Mouse (Mus musculus) activated CD4-positive, CD25-positive, alpha-beta regulatory T cell, adult 4 months (primary cell): ENCODE measurements around the gene Lalba. TPM values are rescaled to one million over a fixed set of nuclear protein-coding genes. Genes with fewer than 3 reads are reported as not detected.
"Not testable (repeated sequence)": the region's sequence is repeated elsewhere in the genome, so short reads cannot be mapped to it uniquely, and the experiment has no call there.

ENCODE experiments used
- ATAC-seq: one replicate; pipeline ENCODE4 v1.8.0; 2017
- polyA plus RNA-seq, 2 experiments: library from polyadenylated mRNA; unstranded; fragments of 100-300 nt; shearing (Covaris generic); gene quantifications; one replicate each; pipeline ENCODE4 v1.2.1; 2017

The Lalba gene
- not detected for polyA plus RNA-seq

DNA sequence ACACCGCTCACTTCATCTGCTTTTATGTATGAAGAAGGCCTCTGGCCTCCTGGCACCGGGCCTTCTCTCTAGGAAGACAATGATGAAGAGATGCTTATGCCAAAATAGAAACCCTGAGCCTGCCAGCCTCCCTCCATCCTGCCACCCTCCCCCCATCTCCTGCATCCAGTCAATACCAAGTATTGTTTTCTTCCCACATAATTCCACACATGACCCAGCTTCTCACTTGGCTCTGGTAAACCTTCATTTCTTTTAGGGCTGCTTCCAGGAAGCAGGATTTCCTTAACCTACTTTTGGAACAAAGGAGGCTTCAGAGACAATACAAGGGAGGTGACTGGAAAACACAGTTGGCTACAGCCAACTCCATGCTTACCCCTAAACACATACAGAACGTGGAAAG, at the start of gene Lalba:
Gene Lalba, minus strand, starts transcription at position 21 of the 400 bp plus-strand sequence.
- no peak for ATAC-seq

DNA sequence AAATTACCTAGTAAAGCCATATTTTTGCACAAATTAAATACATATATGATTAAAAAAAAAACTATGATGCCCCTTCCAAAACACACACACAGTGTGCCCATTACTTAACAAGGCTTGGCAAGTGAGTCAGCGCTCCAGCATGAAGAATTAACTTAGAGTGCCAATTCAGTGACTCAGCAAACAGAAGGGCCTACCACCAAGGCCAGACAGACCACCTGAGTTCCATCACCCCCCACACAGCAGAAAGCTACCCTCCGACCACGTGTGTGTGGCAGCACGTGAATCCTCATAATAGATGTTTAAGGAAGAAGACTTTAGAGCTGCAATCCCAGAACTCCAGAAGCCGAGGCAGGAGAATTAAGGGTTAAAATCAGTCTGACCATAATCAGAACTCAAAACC, 49.8 kb upstream of the Lalba start:
- ATAC-seq: no peak

DNA sequence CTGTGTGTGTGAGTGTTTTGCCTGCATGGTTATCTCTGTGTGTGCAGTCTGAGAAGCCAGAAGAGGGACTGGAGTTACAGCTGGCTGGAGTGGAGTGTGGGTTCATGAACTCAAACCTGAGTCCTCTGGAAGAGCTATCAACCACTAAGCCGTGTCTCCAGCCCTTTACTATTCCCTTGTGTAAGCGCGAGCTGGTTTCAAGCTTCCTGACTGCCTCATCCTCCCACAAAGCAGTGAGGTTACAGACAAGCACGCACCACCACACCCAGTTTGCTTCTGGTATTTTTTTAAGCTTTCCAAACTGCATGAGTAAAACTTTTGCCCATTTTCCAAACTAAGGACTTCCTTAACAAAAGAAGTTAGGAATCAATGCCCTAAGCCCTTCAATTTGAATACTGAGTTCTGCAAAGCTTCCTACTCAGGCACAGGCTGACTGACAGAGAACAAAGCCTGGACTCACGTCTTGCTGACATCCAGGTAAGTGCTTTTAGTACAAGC, 45.6 kb upstream of the Lalba start:
- no peak for ATAC-seq

DNA sequence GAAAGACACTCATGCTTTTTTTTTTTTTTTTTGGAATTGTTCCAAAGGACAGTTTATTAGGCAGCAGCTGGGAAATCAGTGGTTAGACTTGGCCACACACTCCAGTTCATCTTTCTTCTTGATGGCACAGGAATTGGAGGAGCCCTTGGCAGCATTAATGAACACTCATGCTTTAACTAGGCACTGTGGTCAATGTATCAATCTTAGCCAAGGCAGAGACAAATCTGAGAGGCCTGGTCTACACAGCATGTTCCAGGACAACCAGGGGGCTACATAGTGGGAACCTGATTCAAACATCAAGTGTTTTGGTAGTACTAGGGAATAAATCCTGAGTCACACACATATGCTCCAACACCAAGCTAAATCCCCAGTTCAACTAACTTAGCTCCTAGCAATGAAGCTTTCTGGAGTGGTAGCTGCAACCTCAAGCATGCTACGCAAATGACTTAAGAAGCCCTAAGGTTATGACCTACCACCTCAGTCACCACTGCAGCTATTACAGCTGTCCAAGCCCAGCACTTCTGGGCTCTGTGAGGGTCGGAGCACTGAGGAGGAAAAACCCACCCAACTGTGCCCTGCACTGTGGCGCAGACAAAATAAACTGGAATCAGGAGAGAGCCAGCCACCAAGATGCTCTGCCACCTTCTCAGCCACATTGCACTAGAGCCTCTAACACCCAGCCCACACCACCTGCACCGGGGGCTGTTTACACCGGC, 44.7 kb upstream of the Lalba start:
- no peak for ATAC-seq

DNA sequence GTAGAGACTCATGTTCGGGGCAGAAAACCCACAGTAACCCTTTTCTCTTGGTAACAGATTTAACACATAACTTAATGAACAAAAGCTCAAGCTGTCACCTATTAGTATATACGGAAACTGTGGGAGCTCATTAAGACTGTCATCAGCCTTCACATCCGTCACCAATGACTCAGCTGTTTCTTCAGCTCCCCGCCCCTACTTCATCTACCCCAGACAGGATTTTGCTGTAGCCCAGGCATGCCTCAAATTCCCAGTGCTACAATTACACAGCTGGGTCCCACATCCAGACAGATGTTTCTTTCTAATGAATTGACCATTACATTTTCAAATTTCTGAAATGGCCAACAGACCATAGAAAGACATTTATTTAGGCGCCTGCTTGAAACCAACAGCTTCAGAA, 43.5 kb upstream of the Lalba start:
- no peak for ATAC-seq

DNA sequence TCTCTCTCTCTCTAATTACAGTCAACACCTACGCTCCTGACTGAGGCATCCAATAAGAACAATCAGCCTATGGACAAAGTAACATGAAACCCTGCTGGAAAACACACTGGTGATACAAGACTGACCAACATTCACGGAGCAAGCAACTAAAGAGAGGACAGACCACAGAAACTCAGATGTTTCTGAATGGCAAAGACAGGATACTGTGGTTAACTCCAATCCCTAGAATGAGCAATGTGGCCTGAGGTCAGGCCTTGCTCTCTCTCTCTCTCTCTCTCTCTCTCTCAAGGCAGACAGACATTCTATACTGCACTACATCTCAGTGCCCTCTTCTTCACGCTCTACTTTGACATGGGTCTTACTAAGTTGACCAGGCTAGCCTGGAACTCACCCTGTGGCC, 38.7 kb upstream of the Lalba start:
- no peak for ATAC-seq

DNA sequence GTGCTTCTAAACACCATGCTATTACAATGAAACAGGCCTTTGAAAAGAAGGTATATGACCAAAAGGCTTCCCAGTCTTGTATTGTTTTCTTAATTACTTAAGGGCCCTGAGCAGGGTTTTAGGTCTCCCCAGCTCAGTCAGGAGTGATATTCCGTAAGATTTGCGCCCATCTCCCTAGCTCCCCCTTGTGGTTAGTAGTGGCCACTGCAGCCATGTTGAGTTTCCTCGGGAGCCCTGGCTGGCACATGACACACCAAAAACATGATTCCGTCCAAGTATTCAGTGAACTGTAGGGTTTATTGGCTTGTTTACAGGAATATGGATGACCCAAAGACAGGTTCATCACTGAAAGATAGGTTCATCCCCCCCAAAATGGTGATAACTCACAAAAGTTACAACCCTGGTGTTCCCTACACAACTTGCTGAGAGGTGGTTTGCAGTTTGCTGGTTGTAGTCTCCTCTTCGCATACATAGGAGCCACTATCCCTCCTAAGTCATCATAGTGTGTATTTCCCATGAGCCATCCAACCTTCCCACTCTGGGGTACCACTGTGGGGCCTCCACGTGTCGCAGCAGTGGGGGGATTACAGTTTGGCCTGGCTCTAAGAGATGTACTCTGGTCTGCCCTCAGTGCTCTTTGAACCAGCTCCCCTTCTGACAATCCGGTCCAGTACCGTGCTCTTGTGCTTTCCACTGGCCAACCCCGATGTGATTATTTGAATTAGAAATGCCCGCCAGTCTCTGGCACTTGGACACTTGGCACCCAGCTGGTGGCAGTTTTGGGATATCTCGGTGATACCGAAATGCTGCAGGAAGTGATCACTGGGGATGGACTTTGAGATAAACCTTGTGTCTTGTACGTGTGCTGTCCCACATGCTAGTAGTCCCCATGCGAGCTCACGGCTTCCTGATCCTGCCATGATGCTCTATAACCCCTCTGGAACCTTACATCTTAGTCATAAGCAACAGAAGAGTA, 35.1 kb upstream of the Lalba start:
- no peak for ATAC-seq

DNA sequence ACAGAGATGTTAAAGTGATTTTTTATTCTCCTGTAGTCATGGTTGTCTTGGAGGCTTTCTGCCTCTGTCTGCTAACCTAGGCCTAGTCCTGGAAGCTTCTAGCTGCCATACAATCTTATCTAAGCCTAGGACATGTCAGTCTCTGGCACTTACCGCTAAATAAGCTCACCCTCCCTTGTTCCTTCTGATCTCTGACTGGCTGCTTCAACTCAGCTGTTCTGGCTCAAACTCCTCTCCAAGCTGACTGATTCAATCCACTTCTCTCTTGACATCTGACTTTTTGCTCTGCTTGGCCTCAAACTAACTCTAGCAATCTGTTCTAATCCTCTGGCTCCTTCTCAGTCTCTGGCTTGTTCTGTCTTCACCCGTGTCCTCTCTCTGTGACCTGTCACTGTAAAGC, 32.3 kb upstream of the Lalba start:
- ATAC-seq: not testable (repeated sequence)

DNA sequence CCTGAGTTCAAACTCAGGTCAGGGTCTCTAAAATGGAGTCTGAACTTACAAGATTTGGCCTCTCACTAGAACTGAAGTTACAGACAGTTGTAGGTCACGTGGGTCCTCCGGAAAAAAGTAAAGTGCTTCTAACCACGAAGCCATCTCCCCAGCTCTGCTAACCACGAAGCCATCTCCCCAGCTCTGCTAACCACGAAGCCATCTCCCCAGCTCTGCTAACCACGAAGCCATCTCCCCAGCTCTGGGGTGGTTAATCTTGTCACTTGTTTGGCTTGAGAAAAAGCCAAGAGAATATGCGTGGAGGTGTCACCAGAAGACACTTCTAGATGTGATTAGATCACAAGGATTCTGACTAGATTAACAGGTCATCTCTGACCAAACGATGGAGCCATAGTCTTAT, 31.6 kb upstream of the Lalba start:
- ATAC-seq: peak; percentile 70

DNA sequence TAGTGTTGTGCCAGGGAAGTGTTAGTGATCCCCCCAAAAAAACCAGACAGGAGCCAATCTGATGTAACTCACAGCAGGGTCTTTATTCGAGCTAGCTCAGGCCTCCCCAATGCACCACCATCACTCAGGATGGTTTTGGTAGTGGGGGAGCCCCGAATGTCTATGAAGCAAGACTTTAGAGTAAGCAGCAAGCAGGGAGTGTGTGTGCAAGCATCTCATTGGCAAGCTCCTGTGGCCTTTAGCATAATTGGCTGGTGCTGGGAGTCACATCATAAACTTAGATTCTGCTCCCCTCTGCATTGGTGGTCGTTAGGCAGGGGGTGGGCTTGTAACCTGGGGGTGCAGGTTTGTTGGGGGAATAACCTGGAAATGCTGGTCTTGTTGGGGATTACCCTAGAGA, 31.2 kb upstream of the Lalba start:
- ATAC-seq: not testable (repeated sequence)

DNA sequence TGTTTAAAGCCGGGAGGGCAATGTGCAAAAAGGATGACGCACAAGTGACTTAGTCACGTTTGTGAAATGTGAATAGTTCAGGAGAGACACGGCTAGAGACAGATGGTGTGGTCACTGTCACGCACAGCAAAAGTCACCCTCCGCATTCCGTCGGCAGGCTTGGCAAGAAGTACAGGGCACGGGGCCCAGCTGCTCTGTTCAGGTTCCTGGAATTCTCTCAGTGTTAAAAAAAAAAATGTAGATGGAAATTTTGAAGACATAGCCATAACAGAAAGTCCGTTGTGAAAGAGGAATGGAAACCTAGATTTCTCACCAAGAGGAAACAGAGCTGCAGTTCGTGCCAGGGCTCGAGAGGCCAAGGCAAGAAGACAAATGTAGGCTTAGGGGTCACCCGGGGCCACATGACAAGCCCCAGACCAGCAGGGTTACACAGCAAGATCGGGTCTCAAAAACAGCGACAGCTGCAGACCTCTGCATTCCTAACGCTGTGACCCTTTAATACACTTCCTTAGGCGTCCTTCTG, 30.3 kb upstream of the Lalba start:
- ATAC-seq: no peak

DNA sequence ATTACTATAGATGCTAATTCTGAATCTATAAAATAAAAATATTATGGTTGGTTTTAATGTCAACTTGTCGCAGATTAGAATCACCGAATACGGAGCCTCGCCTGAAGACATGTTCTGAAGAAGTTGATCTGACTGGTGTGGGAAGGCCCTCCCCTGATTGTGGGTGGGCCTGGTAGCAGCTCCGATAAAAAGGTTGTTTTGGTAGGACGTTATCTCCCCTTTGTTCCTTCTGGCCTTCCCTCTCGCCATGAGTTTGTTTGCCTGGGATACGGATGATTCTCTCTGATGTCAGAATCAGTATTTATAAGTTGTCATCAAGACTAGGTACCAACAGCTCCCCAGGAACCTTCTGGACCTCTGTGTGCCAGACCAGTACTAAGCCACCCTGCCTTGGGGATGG, 29.7 kb upstream of the Lalba start:
- ATAC-seq: no peak

DNA sequence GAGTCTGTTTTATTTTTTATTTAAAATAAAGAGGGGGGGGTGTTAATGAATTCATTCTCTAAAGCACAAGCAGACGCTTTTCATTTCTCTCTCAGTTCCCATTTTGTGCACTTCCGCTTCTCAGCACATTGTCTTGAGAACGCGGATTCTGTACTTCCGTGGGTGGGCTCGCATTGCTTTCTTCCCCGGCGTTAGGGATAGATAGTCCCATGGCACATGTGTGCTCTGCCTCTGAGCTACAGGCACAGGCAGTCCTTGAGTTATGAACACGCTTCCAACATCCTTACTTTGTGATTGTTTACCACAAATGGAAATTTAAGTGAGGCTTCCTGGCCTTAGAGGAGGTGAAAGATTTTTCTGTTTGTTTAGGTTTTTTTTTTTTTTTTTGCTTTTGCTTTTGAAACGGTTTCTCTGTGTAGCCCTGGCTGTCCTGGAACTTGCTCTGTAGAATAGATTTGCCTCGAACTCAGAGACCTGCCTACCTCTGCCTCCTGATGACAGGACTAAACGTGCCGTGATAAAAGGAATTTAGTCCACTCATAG, 28.9 kb upstream of the Lalba start:
- peak; percentile 22 for ATAC-seq

DNA sequence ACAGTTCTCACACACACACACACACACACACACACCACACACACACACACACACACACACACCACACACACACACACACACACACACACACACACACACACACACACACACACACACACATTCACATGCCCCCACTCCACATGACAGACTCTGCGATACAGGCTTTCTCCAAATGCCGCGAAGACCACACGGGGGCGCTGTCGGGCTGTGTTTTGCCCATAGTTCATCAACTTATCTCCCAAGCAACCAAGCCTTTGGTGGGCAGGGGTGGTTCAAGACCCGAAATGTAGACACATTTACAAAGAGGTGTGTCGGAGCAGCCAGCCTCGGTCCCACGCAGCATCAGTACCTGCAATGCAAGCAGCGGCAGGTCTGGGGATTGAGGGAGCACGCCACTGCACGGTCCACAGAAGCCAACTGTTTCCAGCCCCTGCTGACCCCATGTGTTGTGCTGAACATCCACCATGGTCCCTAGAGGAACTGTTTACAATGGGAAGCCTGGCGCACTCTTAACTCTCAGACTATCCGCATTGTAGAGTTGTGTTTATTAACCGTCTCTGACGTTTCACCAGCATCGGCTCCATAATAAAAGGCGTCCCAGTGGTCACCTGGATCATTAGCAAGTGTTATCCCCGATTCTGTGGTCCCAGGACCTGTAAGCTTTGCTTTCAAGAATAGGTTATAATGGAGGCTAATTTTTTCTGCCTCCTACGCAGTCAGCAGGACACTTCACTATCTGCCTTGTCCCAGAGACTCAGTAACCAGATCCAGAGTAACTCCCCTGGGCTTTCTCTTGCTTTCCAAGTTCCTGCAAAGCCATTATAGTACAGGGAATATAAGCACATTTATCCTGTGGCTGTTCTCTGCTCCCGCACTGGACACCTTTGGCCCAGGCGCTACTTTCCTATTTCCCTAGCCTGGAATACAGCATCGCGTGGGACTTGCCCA, 28.2 kb upstream of the Lalba start:
- peak; percentile 24 for ATAC-seq

DNA sequence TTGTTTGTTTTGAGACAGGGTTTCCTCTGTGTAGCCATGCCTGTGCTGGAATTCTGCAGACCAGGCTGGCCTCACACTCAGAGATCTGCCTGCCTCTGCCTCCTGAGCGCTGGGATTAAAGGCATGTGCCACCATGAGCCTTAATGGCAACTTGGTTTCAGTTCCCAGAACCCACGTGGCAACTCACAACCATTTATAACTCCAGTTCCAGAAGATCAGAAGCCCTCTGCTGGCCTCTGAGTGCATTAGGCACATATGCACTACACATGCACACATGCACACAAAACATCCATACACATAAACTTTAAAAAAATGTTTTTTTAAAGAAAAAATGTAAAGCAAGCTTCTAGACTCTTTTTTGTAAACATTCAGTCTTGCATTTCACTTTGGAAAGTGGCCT, 26.9 kb upstream of the Lalba start:
- no peak for ATAC-seq

DNA sequence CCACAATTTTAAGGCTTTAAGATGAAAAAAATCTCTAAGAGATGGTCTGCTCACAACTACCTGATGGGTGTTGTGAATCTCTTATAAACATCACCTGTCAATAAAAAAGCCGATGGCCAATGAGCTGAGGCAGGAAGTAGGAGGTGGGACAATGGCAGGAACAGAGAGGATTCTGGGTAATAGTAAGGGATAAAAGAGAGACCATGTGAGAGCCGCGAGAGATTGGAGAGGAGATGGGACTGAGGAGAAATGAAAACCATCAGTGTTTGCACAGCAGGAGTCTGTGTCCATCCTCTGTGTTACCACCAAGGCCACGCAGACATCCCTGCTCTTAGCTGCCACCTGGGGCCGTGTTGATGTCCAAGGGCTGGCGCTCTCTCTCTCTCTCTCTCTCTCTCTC, 24.8 kb upstream of the Lalba start:
- no peak for ATAC-seq

DNA sequence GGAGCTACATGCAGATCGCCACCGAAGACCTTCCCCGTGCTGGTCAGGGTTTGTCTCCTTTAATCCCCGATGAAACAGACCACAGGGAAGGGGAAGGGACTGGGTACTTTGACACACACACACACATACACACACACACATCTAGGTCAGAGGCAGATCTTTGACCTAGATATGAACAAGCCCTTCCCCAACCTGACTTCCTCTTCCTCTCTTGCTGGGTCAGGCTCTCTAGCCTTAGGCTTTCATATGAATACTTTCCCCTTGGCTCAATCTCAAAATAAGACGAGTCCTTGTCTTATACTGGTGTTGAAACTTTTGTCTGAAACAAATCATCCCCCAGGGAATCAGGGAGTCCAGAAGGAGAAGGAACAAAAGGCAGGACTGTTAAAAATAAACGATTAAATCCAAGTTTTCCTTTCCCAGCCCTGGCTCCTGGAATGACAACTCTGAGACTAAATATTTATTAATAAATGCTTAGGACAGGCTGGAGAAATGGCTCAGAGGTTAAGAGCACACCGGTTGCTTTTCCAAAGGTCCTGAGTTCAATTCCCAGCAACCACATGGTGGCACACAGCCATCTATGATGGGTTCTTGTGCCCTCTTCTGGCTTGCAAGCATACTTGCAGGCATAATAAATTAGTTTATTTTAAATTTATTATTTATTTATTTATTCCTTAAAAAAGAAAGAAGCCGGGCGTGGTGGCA, 23.9 kb upstream of the Lalba start:
- peak; percentile 44 for ATAC-seq

DNA sequence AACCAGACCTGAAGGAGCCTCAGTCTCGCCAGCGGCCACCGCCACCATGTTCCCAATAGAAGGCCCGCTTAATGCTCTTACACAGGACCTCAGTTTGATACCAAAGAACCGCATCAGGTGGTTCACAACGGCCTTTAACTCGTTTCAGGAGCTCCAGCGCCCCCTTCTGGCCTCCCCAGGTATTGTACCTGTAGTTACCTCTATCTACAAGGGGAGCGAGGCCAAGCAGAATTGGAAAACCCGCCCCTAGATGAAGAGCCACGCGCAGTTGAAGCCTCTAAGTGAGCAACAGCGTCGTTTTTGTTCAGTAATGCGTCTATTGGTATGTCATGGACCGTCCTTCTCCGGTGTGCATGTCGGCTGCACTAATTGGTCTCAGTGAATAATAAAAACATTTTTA, 22.0 kb upstream of the Lalba start:
- no peak for ATAC-seq

DNA sequence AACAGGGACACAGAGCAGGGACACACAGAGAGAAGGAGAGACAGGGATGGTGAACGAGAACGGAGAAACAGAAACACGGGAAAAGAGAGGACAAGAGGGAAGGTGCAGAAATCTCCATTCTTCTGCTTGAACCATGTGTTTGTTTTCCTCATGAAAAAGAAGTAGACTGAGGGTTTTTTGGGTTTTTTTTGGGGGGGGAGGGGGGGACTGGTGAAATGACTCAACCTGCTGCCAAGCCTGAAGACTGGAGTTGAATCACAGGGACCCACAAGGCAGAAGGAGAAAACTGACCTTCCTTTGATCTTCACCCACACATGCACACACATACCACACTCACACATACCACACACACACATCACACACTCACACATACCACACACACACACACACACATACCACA, 20.8 kb upstream of the Lalba start:
- no peak for ATAC-seq

DNA sequence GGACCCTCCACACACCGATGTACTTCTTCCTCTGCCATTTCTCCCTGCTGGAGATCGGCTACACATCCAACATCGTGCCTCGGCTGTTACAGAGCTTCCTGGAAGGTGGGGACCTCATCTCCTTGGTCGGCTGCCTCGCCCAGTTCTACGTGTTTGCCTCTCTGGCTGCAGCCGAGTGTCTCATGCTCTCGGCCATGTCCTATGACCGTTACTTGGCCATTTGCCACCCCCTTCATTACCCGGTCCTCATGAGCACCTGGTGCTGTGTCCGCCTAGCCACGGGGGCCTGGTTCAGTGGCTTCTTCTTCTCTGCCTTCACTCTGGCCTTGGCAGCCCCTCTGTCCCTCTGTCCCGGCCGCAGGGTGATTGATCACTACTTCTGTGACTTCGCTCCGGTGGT, 15.1 kb upstream of the Lalba start:
- ATAC-seq: no peak

DNA sequence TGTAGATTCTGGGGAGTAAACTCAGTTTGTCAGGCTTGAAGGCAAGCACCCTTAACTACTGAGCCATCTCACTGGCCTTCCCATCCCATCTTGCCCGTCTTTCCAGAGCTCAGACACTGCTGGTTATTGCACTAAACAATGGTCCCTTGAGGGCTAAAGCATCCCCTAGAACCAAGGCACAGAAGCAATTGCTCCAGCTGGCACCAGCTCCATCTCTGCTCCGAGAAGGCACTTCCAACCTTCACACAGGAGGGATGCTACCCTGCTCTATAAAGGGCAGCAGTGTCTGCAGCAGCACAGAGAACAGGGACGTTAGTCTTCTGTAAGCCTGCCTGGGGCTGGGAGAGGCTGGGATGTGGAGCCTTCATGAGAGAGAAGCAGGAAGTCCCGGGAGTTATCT, 9.6 kb upstream of the Lalba start, which contains the start of gene Olfr279:
Gene Olfr279, plus strand, starts transcription at position 301 of the 400 bp plus-strand sequence.
- ATAC-seq: no peak
